Mouse (Mus musculus) bone marrow macrophage, adult 2 months (primary cell): Measurements from ENCODE around the gene Bace1.

Source experiments
- CTCF ChIP-seq: IDR thresholded peaks from 2 replicates; pipeline ENCODE4 v1.5.1; 2012; ENCODE audit warnings: low read depth, mild to moderate bottlenecking, low read length, moderate library complexity
- POLR2A ChIP-seq: IDR thresholded peaks from 2 replicates; pipeline ENCODE4 v1.6.1; 2012; ENCODE audit warnings: mild to moderate bottlenecking, low read depth, low read length, borderline replicate concordance

GRCm38 (mm10) chr9:45829107-45829506, 9.3 kb upstream of the Bace1 start:
- peak; percentile 97 for TF ChIP-seq CTCF
- no peak for TF ChIP-seq POLR2A
